13 mouse cellular contexts compared by ENCODE assay signal in genomic region chr3:54049370-54049769, GRCm38 (mm10).
DNase-seq lines count a peak whose midpoint lies in the region; ATAC-seq lines count a peak whose summit lies in the region.
"Had no signal": no experiment of that assay in that cellular context is flagged by ENCODE, and none has a peak within 500 bp of the region (broad histone marks: within the 10 kb centered on the region; RNA-seq: fewer than 3 reads in every experiment).

No protein-coding gene starts in this region.

- intact Hi-C loops in left cerebral cortex, postnatal 10 days (cut with DNase I) = no loop called here
- intact Hi-C loops in left cerebral cortex, postnatal 4 days (cut with DNase I) = no loop called here

- peak; percentile 35 to 41 for DNase-seq in left cerebral cortex, postnatal 10 days (ENCODE audit: extremely low spot score in 1 of 2, low spot score in 2 of 2)
- DNase-seq in left cerebral cortex, postnatal 4 days = no peak
- peak; percentile 12 for DNase-seq in hindbrain, embryonic 10.5 days (ENCODE audit: low spot score)
- peak; percentile 24 for DNase-seq in midbrain, embryonic 10.5 days (ENCODE audit: low spot score)
- peak; percentile 9 to 19 for DNase-seq in right cerebral cortex, postnatal 36 days (ENCODE audit: low spot score in 2 of 2)
- no peak for DNase-seq in urinary bladder, postnatal 4 days (ENCODE audit: low spot score in 2 of 2)
- no peak for DNase-seq in Muller cell, postnatal 12 days (ENCODE audit: inconsistent ontology term)
- DNase-seq: cerebellum, postnatal 36 days had no signal

- WGBS in hindbrain, embryonic 10.5 days = 35% methylated on average over 2 of the region's 2 CpGs
- 29% methylated on average over 2 of the region's 2 CpGs for WGBS in midbrain, embryonic 10.5 days

- no peaks in the 10 kb centered on the region for H3K9me3 ChIP-seq in hindbrain, embryonic 10.5 days
- H3K9me3 ChIP-seq in midbrain, embryonic 10.5 days (replicated peaks) = no peaks in the 10 kb centered on the region
- H3K9me3 ChIP-seq: heart, embryonic 13.5 days; intestine, embryonic 15.5 days; stomach, embryonic 15.5 days had no signal

- 0 out of 2 replicates have a peak, but pooled peaks cover 7% of the 10 kb centered on the region for H3K4me1 ChIP-seq in hindbrain, embryonic 10.5 days (replicated peaks)
- H3K4me1 ChIP-seq in midbrain, embryonic 10.5 days = peaks cover 8% of the 10 kb centered on the region
- H3K4me1 ChIP-seq: intestine, embryonic 15.5 days; megakaryocyte, embryonic 14.5 days; stomach, embryonic 15.5 days had no signal

- no peak overlapping the region for H3K27ac ChIP-seq in hindbrain, embryonic 10.5 days
- H3K27ac ChIP-seq in midbrain, embryonic 10.5 days (replicated peaks) = no peak overlapping the region
- H3K27ac ChIP-seq: heart, embryonic 13.5 days; intestine, embryonic 15.5 days; stomach, embryonic 15.5 days had no signal

- H3K36me3 ChIP-seq in hindbrain, embryonic 10.5 days = no peaks in the 10 kb centered on the region
- H3K36me3 ChIP-seq in midbrain, embryonic 10.5 days = no peaks in the 10 kb centered on the region
- H3K36me3 ChIP-seq: heart, embryonic 13.5 days; intestine, embryonic 15.5 days; stomach, embryonic 15.5 days had no signal

- H3K27me3 ChIP-seq in hindbrain, embryonic 10.5 days (ENCODE audit: insufficient read depth, poor library complexity, severe bottlenecking) = no peaks in the 10 kb centered on the region
- H3K27me3 ChIP-seq in midbrain, embryonic 10.5 days (ENCODE audit: low read depth, poor library complexity, severe bottlenecking) = no peaks in the 10 kb centered on the region
- H3K27me3 ChIP-seq: heart, embryonic 13.5 days; intestine, embryonic 15.5 days; megakaryocyte, embryonic 14.5 days; stomach, embryonic 15.5 days had no signal

- no peak for ATAC-seq in cerebellum, adult (ENCODE audit: insufficient number of reproducible peaks, low FRiP score, low TSS enrichment)
- ATAC-seq: intestine, embryonic 15.5 days had no signal

- H3K4me3 ChIP-seq in hindbrain, embryonic 10.5 days = no peak overlapping the region
- H3K4me3 ChIP-seq in midbrain, embryonic 10.5 days = no peak overlapping the region
- H3K4me3 ChIP-seq: heart, embryonic 13.5 days; intestine, embryonic 15.5 days; megakaryocyte, embryonic 14.5 days; stomach, embryonic 15.5 days had no signal

Comparison
In these comparisons a context has a peak if more than half of its experiments do, and no peak if none do; other contexts are left out.
1. DNase-seq: peak in left cerebral cortex, postnatal 10 days (2 of 2), hindbrain, embryonic 10.5 days (single experiment), midbrain, embryonic 10.5 days (single experiment) and right cerebral cortex, postnatal 36 days (2 of 2); none in left cerebral cortex, postnatal 4 days (single experiment), urinary bladder, postnatal 4 days (0 of 2) and Muller cell, postnatal 12 days (single experiment).